Mouse (Mus musculus): ENCODE measurements around the gene Stard10. TPM values are rescaled to one million over a fixed set of nuclear protein-coding genes. Genes with fewer than 3 reads are reported as not detected.

Gene Stard10
- total RNA-seq, 2 experiments from 2014 or later, result 40.4 to 41.1 TPM

Other genes starting within 250 kb of the Stard10 start
- 1 to 10 TPM; 5.2 to 6.3 TPM for gene Fchsd2, start 224.2 kb upstream of the Stard10 start, total RNA-seq (2021)
- gene Atg16l2, start 14.8 kb upstream of the Stard10 start, total RNA-seq (2021), result 1 to 10 TPM; 6.5 to 8.9 TPM
- 10 to 100 TPM; 18.6 to 21.4 TPM for gene Arap1, start 31.0 kb downstream of the Stard10 start, total RNA-seq (2021)
- not detected for gene Gm45837, start 93.8 kb downstream of the Stard10 start, total RNA-seq (2021)
- gene Pde2a, start 104.6 kb downstream of the Stard10 start, total RNA-seq (2021), result 10 to 100 TPM; 21.0 to 23.0 TPM